Mouse (Mus musculus): Measurements from ENCODE around the gene Krt34.

Krt34 gene

GRCm38 (mm10) chr11:99999091-99999490 lies 42.3 kb downstream of the Krt34 start:
- DNase-seq (ENCODE audit: low spot score), result no peak

GRCm38 (mm10) chr11:99994384-99994661 lies 47.0 kb downstream of the Krt34 start:
- no peak for DNase-seq (ENCODE audit: low spot score)

- DNase-seq (ENCODE audit: low spot score), result no peak
Measured at GRCm38 (mm10) chr11:99993620-99994383, 47.6 kb downstream of the Krt34 start, which contains the start of gene Krtap17-1. Gene Krtap17-1 (minus strand): TSS chr11:99993994.

- no peak for DNase-seq (ENCODE audit: low spot score)
Measured at GRCm38 (mm10) chr11:99990571-99990970, 50.8 kb downstream of the Krt34 start.

- DNase-seq (ENCODE audit: low spot score), result no peak
Measured at GRCm38 (mm10) chr11:99989881-99990405, 51.4 kb downstream of the Krt34 start.

- DNase-seq (ENCODE audit: low spot score), result no peak
Measured at GRCm38 (mm10) chr11:99988530-99988929, 52.8 kb downstream of the Krt34 start.

Measured in ovary, postnatal 36 days (tissue).